Mouse (Mus musculus) left cerebral cortex, postnatal 36 days (tissue): ENCODE data around the gene Dnajc22. TPM values are rescaled to one million over a fixed set of nuclear protein-coding genes. Genes with fewer than 3 reads are reported as not detected.

ENCODE experiments used
- DNase-seq, 2 experiments: peaks; one replicate each; pipeline ENCODE4 v3.0.0; 2021 to 2022; ENCODE audit warnings: low spot score in 2 of 2, mixed read lengths in 1 of 2
- intact Hi-C: fragments of 180-260 bp; cut with DNase I; formaldehyde crosslinking; loops from one replicate; pipeline ENCODE4 v1.15.1; 2025
- microRNA-seq: library from miRNA; unstranded; fragments of <30 nt; microRNA quantifications from one replicate; pipeline ENCODE4 v1.2.0, GENCODE M21; 2022
- total RNA-seq, 2 experiments: library from RNA; stranded (reverse); gene quantifications; 2 replicates each; pipeline ENCODE4 v1.2.3; 2021

The Dnajc22 gene
- total RNA-seq, 2 experiments from 2014 or later, result 0.25 to 0.27 TPM

GRCm38 (mm10) chr15:99153466-99153865, 60.5 kb downstream of the Dnajc22 start:
- no peak for DNase-seq
- intact Hi-C loops, result no loop called here

Small RNA genes lying within 50 kb of the gene (microRNA-seq; reads per million reads assigned to microRNA genes)
- gene Mir6960, result not detected

Other genes with a start within 250 kb of the Dnajc22 start
- 10 to 100 TPM; 69.9 to 98.8 TPM for gene Kmt2d, start 222.0 kb upstream of the Dnajc22 start, total RNA-seq
- 10 to 100 TPM in 1 of 2 experiments, 1 to 10 TPM in 1; 9.0 to 10.5 TPM for gene Rhebl1, start 198.6 kb upstream of the Dnajc22 start, total RNA-seq
- under 1 TPM in 1 of 2 experiments, not detected in 1; 0.35 TPM for gene Dhh, start 194.6 kb upstream of the Dnajc22 start, total RNA-seq
- gene Lmbr1l, start 174.9 kb upstream of the Dnajc22 start, total RNA-seq, result 10 to 100 TPM; 12.6 to 16.6 TPM
- gene Tuba1b, start 158.6 kb upstream of the Dnajc22 start, total RNA-seq, result 100 to 1,000 TPM; 509 to 602 TPM
- gene Gm49450, start 139.6 kb upstream of the Dnajc22 start, total RNA-seq, result not detected
- 1,000 to 10,000 TPM in 1 of 2 experiments, 100 to 1,000 TPM in 1; 932 to 1,107 TPM for gene Tuba1a, start 139.5 kb upstream of the Dnajc22 start, total RNA-seq
- 10 to 100 TPM; 60.3 to 78.5 TPM for gene Tuba1c, start 63.3 kb upstream of the Dnajc22 start, total RNA-seq
- gene Prph, start 38.0 kb upstream of the Dnajc22 start, total RNA-seq, result 1 to 10 TPM in 1 of 2 experiments, under 1 TPM in 1; 0.97 to 1.8 TPM
- gene Troap, start 18.6 kb upstream of the Dnajc22 start, total RNA-seq, result under 1 TPM in 1 of 2 experiments, not detected in 1; 0.32 TPM
- gene C1ql4, start 5.4 kb upstream of the Dnajc22 start, total RNA-seq, result not detected
- 10 to 100 TPM; 35.2 to 37.5 TPM for gene Spats2, start 32.7 kb downstream of the Dnajc22 start, total RNA-seq
- 100 to 1,000 TPM; 173 to 180 TPM for gene Kcnh3, start 131.7 kb downstream of the Dnajc22 start, total RNA-seq
- gene Mcrs1, start 158.8 kb downstream of the Dnajc22 start, total RNA-seq, result 10 to 100 TPM; 80.9 to 91.9 TPM
- 100 to 1,000 TPM in 1 of 2 experiments, 10 to 100 TPM in 1; 88.1 to 104 TPM for gene Prpf40b, start 201.9 kb downstream of the Dnajc22 start, total RNA-seq
- gene Fam186b, start 202.7 kb downstream of the Dnajc22 start, total RNA-seq, result 1 to 10 TPM; 1.7 to 1.8 TPM